ENCODE assay signal across 4 mouse cellular contexts in genomic region chr3:144806626-144807025, GRCm38 (mm10). TPM values are rescaled to one million over a fixed set of nuclear protein-coding genes. Genes with fewer than 3 reads are reported as not detected.
"Had no signal": no experiment of that assay in that cellular context is flagged by ENCODE, and none has a peak within 500 bp of the region (broad histone marks: within the 10 kb centered on the region; RNA-seq: fewer than 3 reads in every experiment).

No protein-coding gene starts in this region.

RNA-seq across cellular contexts. Expression of gene Clca3a2, which starts 12.7 kb away (rescaled TPM):
- polyA plus RNA-seq: neural tube, embryonic 14.5 days had no signal

RNA-seq across cellular contexts. Expression of gene Clca3b, which starts 42.5 kb away (rescaled TPM):
- polyA plus RNA-seq: neural tube, embryonic 13.5 days; neural tube, embryonic 14.5 days; neural tube, embryonic 15.5 days; spleen, adult 2 months had no signal
